Mouse (Mus musculus) embryonic facial prominence, embryonic 15.5 days (tissue): ENCODE measurements around the gene Olfr550. TPM values are rescaled to one million over a fixed set of nuclear protein-coding genes. Genes with fewer than 3 reads are reported as not detected.
"Not testable (repeated sequence)": the region's sequence is repeated elsewhere in the genome, so short reads cannot be mapped to it uniquely, and the experiment has no call there.

Experiments
- ATAC-seq: fragments of 200-750 bp; cut with Nextera tagmentation; 2 replicates; pipeline ENCODE4 v1.8.0; 2017; ENCODE audit warnings: low read depth, moderate TSS enrichment; ENCODE audit not compliant: insufficient number of reproducible peaks, low FRiP score, low TSS enrichment
- H3K27ac ChIP-seq: fragments of 300-500 bp; sonication (generic); replicated peaks from 2 replicates; pipeline ENCODE4 v1.5.1; 2015; ENCODE audit warnings: mild to moderate bottlenecking, inconsistent platforms
- H3K27me3 ChIP-seq: fragments of 300-500 bp; sonication (generic); 2 replicates; pipeline ENCODE4 v1.6.1; 2015; ENCODE audit warnings: inconsistent platforms
- H3K36me3 ChIP-seq: fragments of 300-500 bp; sonication (generic); 2 replicates; pipeline ENCODE4 v1.6.1; 2015; ENCODE audit warnings: mild to moderate bottlenecking, inconsistent platforms
- H3K4me1 ChIP-seq: fragments of 300-500 bp; sonication (generic); 2 replicates; pipeline ENCODE4 v1.6.1; 2015; ENCODE audit warnings: inconsistent platforms
- H3K4me2 ChIP-seq: fragments of 300-500 bp; sonication (generic); replicated peaks from 2 replicates; pipeline ENCODE4 v1.6.1; 2015; ENCODE audit warnings: mild to moderate bottlenecking, inconsistent platforms
- H3K4me3 ChIP-seq: fragments of 300-500 bp; sonication (generic); replicated peaks from 2 replicates; pipeline ENCODE4 v1.5.1; 2015; ENCODE audit warnings: mild to moderate bottlenecking, inconsistent platforms
- H3K9ac ChIP-seq: fragments of 300-500 bp; sonication (generic); 2 replicates; pipeline ENCODE4 v1.6.1; 2015; ENCODE audit warnings: inconsistent platforms
- H3K9me3 ChIP-seq: fragments of 300-500 bp; sonication (generic); replicated peaks from 2 replicates; pipeline ENCODE4 v1.6.1; 2016; ENCODE audit warnings: inconsistent platforms
- WGBS: fragments of 180-500 bp; shearing (Covaris S2); methylation state at CpG from one replicate; pipeline ENCODE4 v1.1.7; 2015; 5-methylcytosine and 5-hydroxymethylcytosine counted together
- polyA plus RNA-seq: library from polyadenylated mRNA; unstranded; fragments of >200 nt; fragmentation: Nextera tagmentation; extraction: Ambion mirVana; gene quantifications from 2 replicates; pipeline ENCODE4 v1.2.1, GENCODE M21; 2015

The Olfr550 gene
- polyA plus RNA-seq, 1 experiment from 2014 or later, result 0.20 TPM

DNA sequence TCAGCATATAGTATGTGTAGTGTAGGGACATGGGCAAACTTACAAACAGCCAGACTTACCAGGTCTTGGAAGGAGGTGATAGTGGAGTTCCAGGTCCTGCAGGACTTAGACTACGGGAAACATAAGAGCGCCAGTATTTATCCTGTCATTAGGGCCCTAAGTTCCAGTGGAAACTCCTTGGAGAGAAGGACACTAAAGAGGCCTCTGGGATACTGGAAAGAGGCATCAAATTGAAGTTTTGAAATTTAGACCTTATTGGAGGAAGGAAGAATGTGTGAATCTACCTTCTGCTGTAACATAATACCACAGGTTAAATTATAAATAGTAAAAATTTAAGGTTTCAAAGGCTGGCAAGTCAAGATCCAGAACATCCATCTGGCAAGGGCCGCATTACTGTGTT is 20.5 kb downstream of the Olfr550 start, which contains the start of gene Olfr551:
Olfr551 (minus strand) TSS at position 101 of the 400 bp plus-strand sequence.
- Histone ChIP-seq H3K4me3 (no peak within 1 kb of the TSS), H3K9ac (no peak within 1 kb of the TSS), H3K4me2 (no peak within 1 kb of the TSS), H3K4me1 (no peaks in the 10 kb centered on the region), H3K36me3 (no peaks in the 10 kb centered on the region), H3K27ac (no peak within 1 kb of the TSS), H3K27me3 (no peaks in the 10 kb centered on the region), H3K9me3 (no peaks in the 10 kb centered on the region)
- WGBS, result 90% methylated on average over 3 of the region's 3 CpGs
- ATAC-seq, result no peak

DNA sequence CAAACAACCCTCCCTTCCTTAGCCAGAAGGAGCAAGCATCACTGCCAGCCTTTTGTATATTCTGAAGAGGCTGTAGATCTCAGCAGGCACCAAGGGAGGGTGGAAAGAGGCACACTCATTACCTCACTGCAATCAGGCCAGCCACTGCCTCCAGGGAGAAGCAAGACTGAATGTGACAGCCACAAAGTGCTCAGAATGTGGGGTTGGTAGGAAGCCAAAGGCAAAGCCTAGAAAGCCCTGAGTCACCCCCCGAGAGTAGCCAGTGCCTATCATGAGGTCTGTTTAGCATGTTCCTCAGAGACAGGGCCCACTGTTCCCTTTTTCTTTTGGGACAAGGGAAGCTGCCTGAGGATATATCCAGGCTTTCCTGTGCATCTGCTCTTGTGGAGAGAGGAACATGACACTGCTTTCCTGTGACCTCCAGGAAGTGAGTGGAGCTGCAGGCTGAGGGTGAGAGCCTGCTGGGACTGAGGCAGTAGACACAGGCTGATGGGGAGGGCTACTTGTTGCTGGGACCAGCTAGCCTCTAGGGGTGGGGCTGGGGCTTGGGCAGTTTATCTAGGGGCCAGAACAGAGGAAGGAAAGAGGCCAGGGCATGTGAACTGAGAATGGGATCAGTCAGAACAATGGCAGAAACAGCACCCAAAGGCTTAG is 26.3 kb downstream of the Olfr550 start, which contains the start of gene Olfr552:
Olfr552 (plus strand) TSS at position 393 of the 654 bp plus-strand sequence.
- H3K4me3 ChIP-seq, result no peak within 1 kb of the TSS
- no peak within 1 kb of the TSS for H3K27ac ChIP-seq
- no peak within 1 kb of the TSS for H3K9ac ChIP-seq
- 39% methylated on average over 1 of the region's 1 CpGs for WGBS
- H3K4me1 ChIP-seq, result no peaks in the 10 kb centered on the region
- ATAC-seq, result no peak
- no peaks in the 10 kb centered on the region for H3K27me3 ChIP-seq
- H3K36me3 ChIP-seq, result no peaks in the 10 kb centered on the region
- H3K4me2 ChIP-seq, result no peak within 1 kb of the TSS
- no peaks in the 10 kb centered on the region for H3K9me3 ChIP-seq

DNA sequence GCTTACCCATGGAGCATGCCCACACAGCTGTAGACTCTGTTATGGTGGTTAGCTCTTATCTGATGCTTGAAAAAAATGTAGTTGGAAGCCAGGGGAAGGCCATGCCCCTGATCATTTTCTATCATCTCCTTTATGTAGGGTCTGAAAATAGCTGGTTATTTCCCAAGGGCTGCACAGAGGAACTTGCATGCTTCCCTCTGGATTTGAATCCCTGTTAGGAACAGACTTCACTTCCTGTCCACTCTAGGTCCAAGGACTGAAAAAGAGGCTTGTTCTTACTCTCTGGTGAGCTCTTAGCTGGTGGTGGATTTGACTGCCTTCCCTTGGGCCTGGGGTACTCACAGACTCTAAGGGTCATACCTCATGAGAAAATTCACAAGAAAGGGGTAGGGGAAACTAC is 46.9 kb downstream of the Olfr550 start, which contains the start of gene Olfr553:
Olfr553 (minus strand) TSS at position 101 of the 400 bp plus-strand sequence.
- H3K4me1 ChIP-seq, result no peaks in the 10 kb centered on the region
- no peak within 1 kb of the TSS for H3K4me3 ChIP-seq
- no peak within 1 kb of the TSS for H3K27ac ChIP-seq
- no peak within 1 kb of the TSS for H3K9ac ChIP-seq
- no peaks in the 10 kb centered on the region for H3K9me3 ChIP-seq
- no peaks in the 10 kb centered on the region for H3K27me3 ChIP-seq
- ATAC-seq, result no peak
- H3K36me3 ChIP-seq, result no peaks in the 10 kb centered on the region
- no peak within 1 kb of the TSS for H3K4me2 ChIP-seq

DNA sequence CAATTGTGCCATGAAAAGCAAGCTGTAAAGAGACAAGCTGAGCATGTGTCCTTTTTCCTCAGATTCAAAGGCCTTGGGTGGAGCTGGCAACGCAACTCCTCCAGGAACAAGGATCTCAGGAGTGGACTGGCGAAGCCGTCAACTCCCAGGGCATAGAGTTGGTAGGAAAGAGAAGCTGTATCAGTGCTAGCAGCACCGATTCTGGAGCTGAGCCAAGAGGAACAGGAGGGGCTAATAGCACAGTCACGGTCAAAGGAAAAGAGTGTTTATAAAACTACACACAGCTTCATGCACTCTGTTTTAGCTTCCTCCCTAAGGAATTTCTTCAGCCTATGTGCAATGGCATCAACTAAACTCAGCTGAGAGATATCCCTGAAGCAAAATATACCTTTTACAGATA is 48.4 kb downstream of the Olfr550 start:
- 62% methylated on average over 5 of the region's 5 CpGs for WGBS
- Histone ChIP-seq H3K36me3 (no peaks in the 10 kb centered on the region), H3K9me3 (no peaks in the 10 kb centered on the region), H3K4me2 (no peak overlapping the region), H3K9ac (no peak overlapping the region), H3K27me3 (no peaks in the 10 kb centered on the region), H3K27ac (no peak overlapping the region), H3K4me1 (no peaks in the 10 kb centered on the region), H3K4me3 (no peak overlapping the region)
- ATAC-seq, result no peak

DNA sequence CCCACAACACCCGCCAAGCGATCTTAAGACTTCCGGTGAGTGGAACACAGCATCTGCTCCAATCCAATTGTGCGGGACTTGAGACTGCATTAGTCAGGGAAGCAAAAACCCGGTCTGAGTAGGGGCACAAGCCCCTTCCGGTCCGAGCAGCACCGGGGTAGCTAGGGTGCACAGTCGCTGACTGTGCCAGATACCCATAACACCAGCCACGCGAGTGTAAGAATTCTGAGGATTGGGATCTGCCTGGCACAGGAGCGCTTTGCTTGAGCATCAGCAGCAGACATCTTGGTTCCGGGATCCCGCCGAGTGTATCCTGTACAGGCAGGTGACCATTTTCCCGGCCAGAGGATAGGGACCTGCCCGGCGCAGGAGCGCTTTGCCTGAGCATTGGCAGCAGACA is 49.1 kb downstream of the Olfr550 start:
- H3K4me2 ChIP-seq, H3K27me3 ChIP-seq, H3K27ac ChIP-seq, ATAC-seq, H3K9me3 ChIP-seq, H3K9ac ChIP-seq, H3K36me3 ChIP-seq, H3K4me1 ChIP-seq, H3K4me3 ChIP-seq: not testable (repeated sequence)
- WGBS, result 81% methylated on average over 19 of the region's 19 CpGs

Other genes starting within 250 kb of the Olfr550 start
- 119 and 125 TPM in 2 replicates for gene Rrm1, start 129.7 kb upstream of the Olfr550 start, polyA plus RNA-seq
- gene Olfr543, start 89.8 kb upstream of the Olfr550 start, polyA plus RNA-seq, result 0.51 and 0.68 TPM in 2 replicates
- 0.68 and 0.71 TPM in 2 replicates for gene Olfr544, start 83.1 kb upstream of the Olfr550 start, polyA plus RNA-seq
- 0.13 TPM in 1 of 2 replicates, not detected in the other for gene Olfr545, start 71.9 kb upstream of the Olfr550 start, polyA plus RNA-seq
- not detected in 2 replicates for gene Olfr547, start 36.7 kb upstream of the Olfr550 start, polyA plus RNA-seq
- gene Olfr548-ps1, start 30.5 kb upstream of the Olfr550 start, polyA plus RNA-seq, result 0.11 and 0.12 TPM in 2 replicates
- 0.08 and 0.16 TPM in 2 replicates for gene Olfr549, start 21.6 kb upstream of the Olfr550 start, polyA plus RNA-seq
- 0.54 and 0.81 TPM in 2 replicates for gene Trim21, start 6.0 kb upstream of the Olfr550 start, polyA plus RNA-seq
- gene Olfr551, start 20.4 kb downstream of the Olfr550 start, polyA plus RNA-seq, result 0.07 TPM in 1 of 2 replicates, not detected in the other
- gene Olfr552, start 26.3 kb downstream of the Olfr550 start, polyA plus RNA-seq, result 0.12 and 0.15 TPM in 2 replicates
- gene Olfr553, start 46.8 kb downstream of the Olfr550 start, polyA plus RNA-seq, result 0.14 and 0.21 TPM in 2 replicates
- 0.17 TPM in 1 of 2 replicates, not detected in the other for gene Olfr554, start 67.0 kb downstream of the Olfr550 start, polyA plus RNA-seq
- not detected in 2 replicates for gene Olfr555, start 87.4 kb downstream of the Olfr550 start, polyA plus RNA-seq
- not detected in 2 replicates for gene Olfr556, start 93.5 kb downstream of the Olfr550 start, polyA plus RNA-seq
- gene Trim68, start 115.9 kb downstream of the Olfr550 start, polyA plus RNA-seq, result 14.9 and 17.4 TPM in 2 replicates
- 0.09 and 0.16 TPM in 2 replicates for gene Olfr557, start 124.5 kb downstream of the Olfr550 start, polyA plus RNA-seq
- gene Olfr558, start 130.8 kb downstream of the Olfr550 start, polyA plus RNA-seq, result 0.62 and 0.71 TPM in 2 replicates
- gene Olfr33, start 147.6 kb downstream of the Olfr550 start, polyA plus RNA-seq, result 0.11 and 0.41 TPM in 2 replicates
- gene Olfr559, start 156.0 kb downstream of the Olfr550 start, polyA plus RNA-seq, result not detected in 2 replicates
- gene Olfr560, start 187.9 kb downstream of the Olfr550 start, polyA plus RNA-seq, result 0.08 TPM in 1 of 2 replicates, not detected in the other
- gene Olfr78, start 188.0 kb downstream of the Olfr550 start, polyA plus RNA-seq, result 0.18 and 0.35 TPM in 2 replicates
- 0.09 and 0.25 TPM in 2 replicates for gene Olfr561, start 199.8 kb downstream of the Olfr550 start, polyA plus RNA-seq
- gene Olfr564, start 232.0 kb downstream of the Olfr550 start, polyA plus RNA-seq, result not detected in 2 replicates